ENCODE assay signal across 9 mouse cellular contexts in genomic region chr5:146704241-146704640, GRCm38 (mm10).
DNase-seq lines count a peak whose midpoint lies in the region; ATAC-seq and TF ChIP-seq lines count a peak whose summit lies in the region.
"Had no signal": no experiment of that assay in that cellular context is flagged by ENCODE, and none has a peak within 500 bp of the region (broad histone marks: within the 10 kb centered on the region; RNA-seq: fewer than 3 reads in every experiment).

No protein-coding gene starts in this region.

- no peak for TF ChIP-seq EP300 in lung, postnatal 0 days (IDR thresholded peaks at IDR 0.05)

- WGBS in lung, postnatal 0 days = 93% methylated on average over 4 of the region's 4 CpGs
- WGBS in intestine, embryonic 14.5 days = 98% methylated on average over 4 of the region's 4 CpGs

- TF ChIP-seq CTCF in gastrocnemius, adult 2 months (IDR thresholded peaks at IDR 0.05) = peak; percentile 34
- peak; percentile 53 for TF ChIP-seq CTCF in lung, postnatal 0 days (IDR thresholded peaks at IDR 0.05)

- no peak for DNase-seq in gastrocnemius, adult 2 months
- no peak for DNase-seq in gastrocnemius, postnatal 10 days
- DNase-seq in lung, postnatal 0 days (ENCODE audit: low spot score) = no peak
- DNase-seq in lung, adult 18-20 months = no peak
- no peak for DNase-seq in intestine, embryonic 14.5 days (ENCODE audit: low spot score)
- DNase-seq in splenic B cell, adult 2 months (ENCODE audit: low read depth, low spot score) = peak; percentile 23
- no peak for DNase-seq in embryo, embryonic 9.5 days (ENCODE audit: extremely low spot score)
- DNase-seq in thymus, postnatal 14 days = no peak

- H3K27ac ChIP-seq in gastrocnemius, adult 2 months = no peak overlapping the region
- no peak overlapping the region for H3K27ac ChIP-seq in lung, postnatal 0 days (ENCODE audit: low read length)
- H3K27ac ChIP-seq in intestine, embryonic 14.5 days (ENCODE audit: low read depth) = peak overlapping the region; percentile 83
- H3K27ac ChIP-seq: hindbrain, embryonic 15.5 days had no signal

- no peaks in the 10 kb centered on the region for H3K36me3 ChIP-seq in lung, postnatal 0 days (ENCODE audit: insufficient read depth, low read length)
- no peaks in the 10 kb centered on the region for H3K36me3 ChIP-seq in intestine, embryonic 14.5 days (ENCODE audit: control insufficient read depth, insufficient read depth, low read length)
- no peaks in the 10 kb centered on the region for H3K36me3 ChIP-seq in splenic B cell, adult 2 months (ENCODE audit: control insufficient read depth, insufficient read depth, low read length, poor library complexity, severe bottlenecking)
- H3K36me3 ChIP-seq: hindbrain, embryonic 15.5 days had no signal

- no peak overlapping the region for H3K4me2 ChIP-seq in lung, postnatal 0 days (replicated peaks; ENCODE audit: low read depth, low read length)
- H3K4me2 ChIP-seq in intestine, embryonic 14.5 days (ENCODE audit: low read length) = no peak overlapping the region
- H3K4me2 ChIP-seq: hindbrain, embryonic 15.5 days had no signal

- no peaks in the 10 kb centered on the region for H3K9me3 ChIP-seq in lung, postnatal 0 days (ENCODE audit: low read length)
- H3K9me3 ChIP-seq in intestine, embryonic 14.5 days (ENCODE audit: control insufficient read depth, low read length) = no peaks in the 10 kb centered on the region
- H3K9me3 ChIP-seq: hindbrain, embryonic 15.5 days had no signal

- H3K4me3 ChIP-seq in gastrocnemius, adult 2 months = no peak overlapping the region
- H3K4me3 ChIP-seq in lung, postnatal 0 days (ENCODE audit: low read depth, low read length) = no peak overlapping the region
- no peak overlapping the region for H3K4me3 ChIP-seq in intestine, embryonic 14.5 days (ENCODE audit: low read depth, low read length)
- H3K4me3 ChIP-seq: hindbrain, embryonic 15.5 days had no signal

- H3K4me1 ChIP-seq in lung, postnatal 0 days (ENCODE audit: insufficient read depth, low read depth, low read length) = no peaks in the 10 kb centered on the region
- H3K4me1 ChIP-seq in intestine, embryonic 14.5 days (replicated peaks; ENCODE audit: control insufficient read depth, insufficient read depth, low read length) = peaks cover 9% of the 10 kb centered on the region; the same call in 1 of the 2 replicates
- H3K4me1 ChIP-seq: hindbrain, embryonic 15.5 days had no signal

- intact Hi-C loops in gastrocnemius, adult 2 months (cut with DNase I) = no loop called here

- ATAC-seq in lung, postnatal 0 days = no peak
- no peak for ATAC-seq in intestine, embryonic 14.5 days (replicated peaks; ENCODE audit: low FRiP score, low TSS enrichment, low read depth)

- no peaks in the 10 kb centered on the region for H3K27me3 ChIP-seq in lung, postnatal 0 days (replicated peaks; ENCODE audit: insufficient read depth, low read length)
- no peaks in the 10 kb centered on the region for H3K27me3 ChIP-seq in intestine, embryonic 14.5 days (replicated peaks; ENCODE audit: control insufficient read depth, insufficient read depth, low read length)
- no peaks in the 10 kb centered on the region for H3K27me3 ChIP-seq in splenic B cell, adult 2 months (ENCODE audit: control insufficient read depth, insufficient read depth, low read length, poor library complexity, severe bottlenecking)
- H3K27me3 ChIP-seq: hindbrain, embryonic 15.5 days had no signal

- no peak overlapping the region for H3K9ac ChIP-seq in lung, postnatal 0 days (replicated peaks; ENCODE audit: low read depth)
- H3K9ac ChIP-seq in intestine, embryonic 14.5 days (ENCODE audit: low read length) = no peak overlapping the region
- H3K9ac ChIP-seq: hindbrain, embryonic 15.5 days had no signal
